Mouse (Mus musculus) thymus, adult 2 months (tissue): ENCODE measurements around the gene Zfp296. TPM values are rescaled to one million over a fixed set of nuclear protein-coding genes. Genes with fewer than 3 reads are reported as not detected.

Experiments
- DNase-seq: peaks from one replicate; pipeline ENCODE4 v3.0.0; 2021
- H3K27ac ChIP-seq: fragments of 200-500 bp; 2 replicates; pipeline ENCODE4 v1.5.1; 2012; ENCODE audit warnings: low read length, control low read depth; ENCODE audit not compliant: control insufficient read depth, insufficient read depth
- H3K27me3 ChIP-seq: fragments of 200-500 bp; 2 replicates; pipeline ENCODE4 v1.6.1; 2012; ENCODE audit warnings: mild to moderate bottlenecking, low read length, moderate library complexity, mixed read lengths; ENCODE audit not compliant: control insufficient read depth, insufficient read depth
- H3K36me3 ChIP-seq: fragments of 200-500 bp; 2 replicates; pipeline ENCODE4 v1.6.1; 2012; ENCODE audit warnings: mild to moderate bottlenecking, low read length, moderate library complexity; ENCODE audit not compliant: control insufficient read depth, insufficient read depth
- H3K4me1 ChIP-seq: fragments of 200-500 bp; replicated peaks from 2 replicates; pipeline ENCODE4 v1.6.1; 2012; ENCODE audit warnings: low read length; ENCODE audit not compliant: control insufficient read depth, insufficient read depth
- H3K4me3 ChIP-seq: fragments of 200-500 bp; 2 replicates; pipeline ENCODE4 v1.5.1; 2012; ENCODE audit warnings: mild to moderate bottlenecking, low read length, control low read depth, moderate library complexity; ENCODE audit not compliant: control insufficient read depth, insufficient read depth
- CTCF ChIP-seq: fragments of 200-500 bp; IDR thresholded peaks from 2 replicates; pipeline ENCODE4 v1.5.1; 2012; ENCODE audit warnings: mild to moderate bottlenecking, control low read depth, low read length, moderate library complexity, borderline replicate concordance; ENCODE audit not compliant: control insufficient read depth, poor library complexity, insufficient read depth; ENCODE audit errors: extremely low read depth
- POLR2A ChIP-seq: fragments of 200-500 bp; IDR thresholded peaks from 2 replicates; pipeline ENCODE4 v1.6.1; 2012; ENCODE audit warnings: mild to moderate bottlenecking, low read length, control low read depth, moderate library complexity; ENCODE audit not compliant: control insufficient read depth, poor library complexity, insufficient read depth; ENCODE audit errors: extremely low read depth
- WGBS: fragments of 180-500 bp; shearing (Covaris S2); methylation state at CpG from one replicate; pipeline ENCODE4 v1.1.7; 2018; 5-methylcytosine and 5-hydroxymethylcytosine counted together
- polyA plus RNA-seq: library from polyadenylated mRNA; depleted of rRNA; stranded (reverse); fragments of >200 nt; gene quantifications from 2 replicates; pipeline ENCODE4 v1.2.3, GENCODE M21; 2012

Zfp296 gene
- polyA plus RNA-seq, 1 experiment, result 4.7 TPM

DNA sequence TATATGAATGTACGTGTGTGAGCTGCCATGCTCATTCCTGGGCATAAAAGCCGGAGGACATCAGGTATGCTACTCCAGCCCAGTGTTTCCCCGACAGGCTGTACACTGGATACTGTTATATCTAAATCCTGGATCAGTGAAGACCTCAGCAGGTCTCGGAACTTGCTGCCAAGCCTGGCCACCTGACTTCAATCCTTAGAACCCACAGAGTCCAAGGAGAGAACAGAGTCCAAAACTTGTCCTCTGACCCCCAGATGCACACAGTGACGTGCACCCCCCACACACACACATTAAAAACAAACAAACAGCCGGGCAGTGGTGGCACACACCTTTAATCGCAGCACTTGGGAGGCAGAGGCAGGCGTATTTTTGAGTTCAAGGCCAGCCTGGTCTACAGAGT, 9.7 kb upstream of the Zfp296 start:
- no peaks in the 10 kb centered on the region for H3K36me3 ChIP-seq
- DNase-seq, result no peak
- TF ChIP-seq POLR2A (no peak), CTCF (no peak)
- H3K27me3 ChIP-seq, result no peaks in the 10 kb centered on the region
- 99% methylated on average over 8 of the region's 8 CpGs for WGBS
- no peak overlapping the region for H3K27ac ChIP-seq
- no peak overlapping the region for H3K4me3 ChIP-seq
- peaks cover 6% of the 10 kb centered on the region for H3K4me1 ChIP-seq

DNA sequence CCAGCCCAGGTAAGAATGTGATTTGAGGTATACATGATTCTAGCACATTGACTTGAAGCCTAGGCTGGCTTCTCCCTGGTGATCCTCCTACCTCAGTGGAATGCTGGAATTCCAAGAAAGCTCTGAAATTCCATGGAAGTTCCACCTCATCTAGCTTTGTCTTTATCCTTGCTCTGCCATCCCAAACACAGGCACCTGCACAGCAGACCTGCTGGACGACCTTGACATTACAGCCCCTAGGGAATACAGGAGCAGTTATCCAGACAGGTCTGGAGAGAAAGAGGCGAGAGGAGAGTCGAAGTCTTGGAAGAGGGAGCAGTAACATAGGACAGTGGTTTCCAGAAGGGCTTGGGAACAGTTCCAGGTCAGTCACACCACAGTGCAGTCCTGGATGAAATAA, 7.4 kb upstream of the Zfp296 start:
- DNase-seq, result no peak
- Histone ChIP-seq H3K4me3 (no peak overlapping the region), H3K4me1 (peaks cover 5% of the 10 kb centered on the region), H3K27me3 (no peaks in the 10 kb centered on the region), H3K36me3 (no peaks in the 10 kb centered on the region), H3K27ac (no peak overlapping the region)
- 92% methylated on average over 3 of the region's 3 CpGs for WGBS
- no peak for TF ChIP-seq POLR2A
- TF ChIP-seq CTCF, result no peak

DNA sequence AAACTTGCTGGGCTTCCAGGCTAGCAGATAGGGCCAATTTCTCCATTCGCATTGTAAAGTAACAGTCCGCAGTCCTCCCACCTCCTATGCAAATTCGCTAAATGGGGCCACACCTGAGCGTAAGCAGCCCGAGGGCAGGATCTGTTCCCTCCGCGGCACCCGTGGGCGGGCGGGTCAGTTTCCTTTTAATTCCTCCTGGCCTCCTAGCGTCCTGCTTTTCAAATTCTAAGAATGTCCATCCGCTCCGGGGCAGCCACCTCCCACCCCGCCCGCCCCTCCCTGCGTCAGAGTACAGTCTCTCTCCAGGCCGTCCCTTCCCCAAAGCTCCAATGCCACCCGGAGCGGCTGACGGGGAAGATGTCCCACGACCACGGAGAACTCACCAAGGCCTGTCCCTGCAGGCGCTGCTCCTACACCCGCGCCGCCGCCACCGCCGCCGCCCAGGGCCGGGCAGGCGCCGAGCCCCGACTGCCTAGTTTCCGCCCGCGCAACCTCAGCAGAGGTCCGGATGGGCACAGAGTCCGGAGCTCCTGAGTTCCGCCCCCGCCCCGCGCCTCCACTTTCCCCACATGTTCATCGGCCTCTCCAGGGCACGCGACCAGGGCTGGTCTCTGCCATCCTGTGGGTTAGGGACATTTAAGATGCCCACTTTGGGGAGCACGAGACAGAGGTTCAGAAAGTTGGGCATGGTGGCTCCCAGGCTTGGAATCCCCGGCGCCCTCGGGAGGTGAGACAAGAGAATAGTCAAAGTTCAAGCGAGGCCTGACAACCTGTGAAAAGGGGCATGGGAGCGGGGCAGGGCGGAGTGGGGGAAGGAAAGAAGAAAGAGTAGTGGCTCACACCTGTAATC, 3.9 kb upstream of the Zfp296 start:
- DNase-seq, result peak; percentile 80
- H3K36me3 ChIP-seq, result no peaks in the 10 kb centered on the region
- H3K27ac ChIP-seq, result no peak overlapping the region
- peaks cover 6% of the 10 kb centered on the region; the same call in 1 of the 2 replicates for H3K27me3 ChIP-seq
- H3K4me3 ChIP-seq, result peak overlapping the region; percentile 76
- WGBS, result 1% methylated on average over 53 of the region's 53 CpGs
- peaks cover 18% of the 10 kb centered on the region for H3K4me1 ChIP-seq
- TF ChIP-seq CTCF (peak; percentile 32; the same call in 1 of the 2 replicates), POLR2A (peak; percentile 85)

DNA sequence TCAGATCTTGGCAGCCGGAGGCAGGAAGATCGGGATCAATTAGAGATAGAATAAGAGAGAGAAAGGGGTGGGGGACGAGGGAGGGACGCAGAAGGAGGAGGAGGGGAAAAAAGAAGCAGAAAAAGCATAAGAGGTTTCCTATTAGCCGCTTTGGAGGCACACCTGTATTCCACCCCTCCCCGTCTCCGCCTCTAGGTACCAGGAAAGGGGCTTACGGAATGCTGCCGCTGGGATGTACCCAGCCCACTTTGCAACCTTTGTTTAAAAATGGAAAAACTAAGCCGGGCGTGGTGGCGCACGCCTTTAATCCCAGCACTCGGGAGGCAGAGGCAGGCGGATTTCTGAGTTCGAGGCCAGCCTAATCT, 3.3 kb upstream of the Zfp296 start:
- TF ChIP-seq CTCF (no peak), POLR2A (no peak)
- no peaks in the 10 kb centered on the region for H3K36me3 ChIP-seq
- WGBS, result 31% methylated on average over 16 of the region's 16 CpGs
- peak overlapping the region; percentile 76 for H3K4me3 ChIP-seq
- no peak overlapping the region for H3K27ac ChIP-seq
- no peak for DNase-seq
- H3K4me1 ChIP-seq, result peaks cover 19% of the 10 kb centered on the region
- H3K27me3 ChIP-seq, result peaks cover 6% of the 10 kb centered on the region; the same call in 1 of the 2 replicates

DNA sequence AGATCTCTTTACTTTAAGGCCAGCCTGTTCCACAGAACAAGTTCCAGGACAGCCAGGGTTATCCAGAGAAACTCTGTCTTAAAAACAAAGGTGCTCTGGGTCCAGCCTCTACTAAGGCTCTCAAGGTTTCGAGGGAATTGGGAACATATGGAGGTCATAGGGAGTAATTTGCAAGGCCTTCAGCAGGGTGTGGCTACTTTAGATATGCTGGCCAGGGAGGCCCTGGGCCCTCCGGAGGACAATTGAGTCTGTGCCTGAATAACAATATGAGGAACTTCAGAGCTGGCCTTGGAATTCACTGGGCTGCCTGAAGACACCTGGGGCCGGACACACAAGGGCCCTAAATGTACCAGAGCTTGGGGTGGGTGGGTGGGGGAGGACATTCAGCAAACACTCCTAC, 1.5 kb upstream of the Zfp296 start:
- 67% methylated on average over 3 of the region's 3 CpGs for WGBS
- peaks cover 19% of the 10 kb centered on the region for H3K4me1 ChIP-seq
- H3K4me3 ChIP-seq, result no peak overlapping the region
- H3K36me3 ChIP-seq, result no peaks in the 10 kb centered on the region
- DNase-seq, result no peak
- H3K27ac ChIP-seq, result no peak overlapping the region
- TF ChIP-seq CTCF, result no peak
- no peak for TF ChIP-seq POLR2A
- peaks cover 6% of the 10 kb centered on the region; the same call in 1 of the 2 replicates for H3K27me3 ChIP-seq

DNA sequence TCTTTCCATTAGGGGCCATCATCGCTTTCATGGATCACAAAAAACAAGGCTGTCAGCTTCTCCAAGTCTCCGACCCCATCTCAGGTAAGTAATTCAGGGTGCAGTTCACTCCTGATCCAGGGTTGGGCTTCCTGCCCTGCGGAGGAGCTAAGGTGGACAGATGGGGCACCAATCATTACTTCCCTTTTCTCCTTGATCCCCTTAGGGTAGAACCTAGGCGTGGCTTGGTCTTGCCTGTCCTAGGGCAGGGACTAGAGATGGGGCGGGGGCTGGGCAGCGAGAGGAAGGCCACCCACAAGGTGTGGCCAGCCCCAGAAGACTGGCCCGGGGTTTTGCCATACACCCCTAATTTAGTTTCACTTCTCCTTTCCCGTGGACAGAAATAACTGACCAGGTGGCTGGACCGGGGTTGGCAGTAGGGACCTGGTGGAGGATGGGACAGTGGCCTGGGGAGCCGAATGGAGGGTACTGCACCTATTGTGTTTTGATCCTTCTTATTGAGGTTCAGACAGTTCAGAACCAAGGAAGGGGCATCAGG, 859 bp downstream of the Zfp296 start:
- TF ChIP-seq CTCF (no peak), POLR2A (no peak)
- H3K4me1 ChIP-seq, result peaks cover 19% of the 10 kb centered on the region
- peaks cover 6% of the 10 kb centered on the region; the same call in 1 of the 2 replicates for H3K27me3 ChIP-seq
- H3K36me3 ChIP-seq, result peaks cover 5% of the 10 kb centered on the region; the same call in 1 of the 2 replicates
- H3K4me3 ChIP-seq, result peak overlapping the region; percentile 33
- 22% methylated on average over 10 of the region's 10 CpGs for WGBS
- no peak for DNase-seq
- no peak overlapping the region for H3K27ac ChIP-seq
